Mouse (Mus musculus) thymus, adult 18-20 months (tissue): ENCODE measurements around the gene Crispld2.

Source experiments
- DNase-seq, 2 experiments: peaks; one replicate each; pipeline ENCODE4 v3.0.0; 2022; ENCODE audit warnings: mixed read lengths in 2 of 2

The Crispld2 gene

GRCm38 (mm10) chr8:120001712-120002111 is 9.5 kb downstream of the Crispld2 start:
- no peak for DNase-seq

- DNase-seq, result no peak
Observed at GRCm38 (mm10) chr8:120002348-120002747, 10.1 kb downstream of the Crispld2 start.

GRCm38 (mm10) chr8:120004154-120004702 is 12.0 kb downstream of the Crispld2 start:
- no peak for DNase-seq

GRCm38 (mm10) chr8:120004705-120005381 is 12.6 kb downstream of the Crispld2 start:
- no peak for DNase-seq

GRCm38 (mm10) chr8:120006645-120007160 is 14.5 kb downstream of the Crispld2 start:
- DNase-seq, result no peak

GRCm38 (mm10) chr8:120007178-120007577 is 14.9 kb downstream of the Crispld2 start:
- DNase-seq, result no peak

GRCm38 (mm10) chr8:120009284-120009683 is 17.0 kb downstream of the Crispld2 start:
- no peak for DNase-seq

GRCm38 (mm10) chr8:120012491-120012890 is 20.3 kb downstream of the Crispld2 start:
- no peak for DNase-seq

GRCm38 (mm10) chr8:120012927-120013326 is 20.7 kb downstream of the Crispld2 start:
- DNase-seq, result no peak

- DNase-seq, result no peak
Observed at GRCm38 (mm10) chr8:120014267-120015023, 22.2 kb downstream of the Crispld2 start.

GRCm38 (mm10) chr8:120015916-120016315 is 23.7 kb downstream of the Crispld2 start:
- DNase-seq, result no peak

- no peak for DNase-seq
Observed at GRCm38 (mm10) chr8:120016424-120016823, 24.2 kb downstream of the Crispld2 start.

- DNase-seq, result no peak
Observed at GRCm38 (mm10) chr8:120017349-120017748, 25.1 kb downstream of the Crispld2 start.

GRCm38 (mm10) chr8:120017786-120018185 is 25.5 kb downstream of the Crispld2 start:
- DNase-seq, result no peak

GRCm38 (mm10) chr8:120018379-120018778 is 26.1 kb downstream of the Crispld2 start:
- no peak for DNase-seq

- DNase-seq, result no peak
Observed at GRCm38 (mm10) chr8:120019297-120019696, 27.1 kb downstream of the Crispld2 start.

- DNase-seq, result no peak
Observed at GRCm38 (mm10) chr8:120020298-120020697, 28.1 kb downstream of the Crispld2 start.

GRCm38 (mm10) chr8:120026199-120026598 is 34.0 kb downstream of the Crispld2 start:
- no peak for DNase-seq

- no peak for DNase-seq
Observed at GRCm38 (mm10) chr8:120026991-120027390, 34.8 kb downstream of the Crispld2 start.

GRCm38 (mm10) chr8:120030447-120030846 is 38.2 kb downstream of the Crispld2 start:
- DNase-seq, result no peak

GRCm38 (mm10) chr8:120032549-120033208 is 40.4 kb downstream of the Crispld2 start:
- DNase-seq, result peak; percentile 74 to 81

GRCm38 (mm10) chr8:120034471-120034870 is 42.2 kb downstream of the Crispld2 start:
- no peak for DNase-seq

GRCm38 (mm10) chr8:120036111-120036510 is 43.9 kb downstream of the Crispld2 start:
- DNase-seq, result no peak
